Mouse (Mus musculus): ENCODE results near the gene Dkk2.

DNA sequence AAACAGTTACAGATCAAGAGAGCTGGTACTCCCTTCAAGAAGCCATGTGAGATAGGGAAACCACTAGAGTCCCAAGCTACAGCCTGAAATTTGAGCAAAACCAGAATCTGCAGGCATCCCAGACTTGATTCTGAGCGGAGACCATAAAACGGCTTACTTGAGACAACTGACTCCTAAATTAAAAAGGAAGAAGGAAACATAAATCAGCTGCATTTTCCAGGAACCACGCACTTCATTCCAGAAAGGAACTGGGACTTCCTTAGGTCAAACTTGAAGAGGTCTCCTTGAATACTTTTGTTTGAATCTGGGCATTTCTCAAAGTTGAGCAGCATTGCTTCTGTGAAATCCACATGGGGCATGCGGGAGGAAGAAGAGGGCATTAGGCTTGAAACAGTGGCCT lies 55.9 kb downstream of the Dkk2 start:
- TF ChIP-seq CTCF (IDR thresholded peaks at IDR 0.05; ENCODE audit: low read depth, low read length) (no peak), POLR2A (IDR thresholded peaks at IDR 0.05; ENCODE audit: borderline replicate concordance, low read depth, low read length) (no peak)
